Mouse (Mus musculus) layer of hippocampus, postnatal 14 days (tissue): ENCODE data around the gene Tbc1d17. TPM values are rescaled to one million over a fixed set of nuclear protein-coding genes. Genes with fewer than 3 reads are reported as not detected.

Experiments
- DNase-seq, 2 experiments: peaks; one replicate each; pipeline ENCODE4 v3.0.0; 2021 to 2022; ENCODE audit warnings: low spot score in 2 of 2, mixed read lengths in 1 of 2
- total RNA-seq, 2 experiments: library from RNA; stranded (reverse); gene quantifications; 2 replicates each; pipeline ENCODE4 v1.2.3; 2021

The Tbc1d17 gene
- total RNA-seq, 2 experiments from 2014 or later = 46.2 to 54.2 TPM

DNA sequence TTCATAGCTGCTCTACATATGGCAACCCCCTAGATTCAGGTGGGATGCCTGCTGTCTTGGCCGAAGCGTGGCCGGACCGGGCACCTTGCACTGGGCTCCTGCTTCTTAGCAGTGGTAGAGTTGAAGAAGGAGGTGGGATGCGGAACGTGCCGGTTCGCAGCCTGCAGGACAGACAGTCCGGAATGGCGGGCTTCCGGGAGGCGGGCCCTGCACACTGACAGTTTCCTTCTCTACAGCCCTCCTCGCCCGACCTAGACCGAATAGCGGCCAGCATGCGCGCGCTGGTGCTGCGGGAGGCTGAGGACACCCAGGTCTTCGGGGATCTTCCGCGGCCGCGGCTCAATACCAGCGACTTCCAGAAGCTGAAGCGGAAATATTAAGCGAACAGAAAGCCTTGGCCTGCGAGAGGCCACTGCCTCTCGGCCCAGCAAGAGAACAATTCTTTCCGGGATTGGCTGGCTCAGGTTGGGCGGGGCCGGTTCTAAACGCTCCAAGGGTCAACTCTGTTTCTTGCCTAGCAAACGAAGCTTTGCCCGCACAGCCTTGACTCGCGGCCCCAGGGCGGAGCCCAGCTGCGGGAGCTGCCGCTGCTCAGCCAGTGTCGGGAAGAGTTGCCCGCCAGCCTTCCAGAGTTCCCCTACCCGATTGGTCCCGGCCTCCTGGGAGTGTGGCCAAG is 5.6 kb upstream of the Tbc1d17 start:
- peak; percentile 76 to 78 for DNase-seq

DNA sequence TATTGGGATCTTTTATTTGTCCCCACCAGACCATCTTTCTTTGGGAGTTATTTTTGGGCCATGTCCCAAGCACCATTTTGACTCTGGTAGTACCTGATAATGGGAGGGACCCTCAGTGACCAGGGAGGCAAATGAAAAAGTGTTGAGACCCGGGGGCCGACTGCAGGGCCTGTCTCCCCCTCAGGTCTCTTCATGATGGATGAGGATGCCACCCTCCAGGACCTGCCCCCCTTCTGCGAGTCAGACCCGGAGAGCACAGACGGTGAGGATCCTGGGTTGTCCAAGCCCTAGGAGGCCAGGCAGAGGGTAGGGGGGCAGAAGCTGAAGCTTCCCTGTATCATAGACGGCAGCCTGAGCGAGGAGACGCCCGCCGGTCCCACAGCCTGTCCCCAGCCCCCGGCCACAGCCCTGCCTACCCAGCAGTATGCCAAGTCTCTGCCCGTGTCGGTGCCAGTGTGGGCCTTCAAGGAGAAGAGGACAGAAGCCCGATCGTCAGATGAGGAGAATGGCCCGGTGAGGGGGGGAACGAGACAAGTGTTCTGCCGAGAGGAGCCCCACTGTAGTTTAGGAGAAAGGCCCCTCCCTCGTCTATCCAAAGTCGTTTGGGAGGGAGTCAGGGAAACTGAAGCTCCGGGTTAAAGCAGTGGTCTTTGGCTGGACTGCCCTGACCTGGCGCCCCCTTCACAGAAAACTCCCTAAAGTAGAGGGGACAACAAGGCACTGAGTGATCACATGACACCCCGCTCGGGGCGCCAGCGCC is 4.9 kb upstream of the Tbc1d17 start:
- DNase-seq = no peak

DNA sequence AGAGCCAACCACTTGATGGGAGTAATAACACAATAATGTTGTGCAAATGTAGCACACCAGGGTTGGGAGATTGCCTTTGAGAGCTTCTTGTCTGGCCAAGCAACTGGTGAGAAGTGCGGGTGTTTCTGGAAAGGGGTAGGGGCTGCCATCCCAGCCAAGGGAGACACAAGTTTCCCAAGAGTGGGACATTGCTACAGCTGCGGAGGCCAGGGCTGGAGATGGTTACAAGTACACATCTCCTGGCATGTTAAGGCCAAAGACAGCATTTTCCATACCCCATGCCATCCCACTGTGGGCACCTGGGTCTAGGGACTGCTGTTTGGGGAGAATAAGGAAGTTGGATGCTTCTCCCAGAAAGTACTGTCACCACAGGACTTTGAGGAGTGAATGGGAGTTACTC is 4.2 kb upstream of the Tbc1d17 start:
- no peak for DNase-seq

DNA sequence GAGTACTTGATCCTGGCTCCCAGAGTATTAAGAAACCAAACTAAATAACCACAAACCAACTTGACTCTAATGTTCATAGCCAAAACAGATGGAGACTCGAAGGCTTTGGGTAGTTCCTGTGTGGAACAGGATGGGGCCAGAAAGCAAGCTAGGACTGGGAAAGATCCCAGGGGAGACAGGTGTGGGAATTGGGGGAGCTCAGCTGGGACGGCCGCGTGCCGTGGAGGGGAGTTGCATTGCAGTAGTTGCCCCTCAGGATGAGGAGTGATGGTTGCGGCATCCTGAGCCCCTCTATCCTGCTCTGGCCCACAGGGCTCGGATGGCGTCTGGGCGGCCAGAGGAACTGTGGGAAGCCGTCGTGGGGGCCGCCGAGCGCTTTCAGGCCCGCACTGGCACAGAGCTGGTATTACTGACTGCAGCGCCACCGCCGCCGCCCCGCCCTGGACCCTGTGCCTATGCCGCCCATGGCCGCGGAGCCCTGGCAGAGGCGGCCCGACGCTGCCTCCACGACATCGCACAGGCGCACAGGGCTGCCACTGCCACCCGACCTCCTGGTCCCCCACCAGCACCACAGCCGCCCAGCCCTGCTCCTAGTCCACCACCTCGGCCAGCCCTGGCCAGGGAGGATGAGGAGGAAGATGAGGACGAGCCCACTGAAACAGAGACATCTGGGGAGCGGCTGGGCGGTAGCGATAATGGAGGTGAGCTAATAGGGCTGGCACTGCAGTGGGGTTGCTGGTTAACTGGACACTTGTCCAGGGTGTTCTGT is 3.6 kb upstream of the Tbc1d17 start:
- DNase-seq = no peak

DNA sequence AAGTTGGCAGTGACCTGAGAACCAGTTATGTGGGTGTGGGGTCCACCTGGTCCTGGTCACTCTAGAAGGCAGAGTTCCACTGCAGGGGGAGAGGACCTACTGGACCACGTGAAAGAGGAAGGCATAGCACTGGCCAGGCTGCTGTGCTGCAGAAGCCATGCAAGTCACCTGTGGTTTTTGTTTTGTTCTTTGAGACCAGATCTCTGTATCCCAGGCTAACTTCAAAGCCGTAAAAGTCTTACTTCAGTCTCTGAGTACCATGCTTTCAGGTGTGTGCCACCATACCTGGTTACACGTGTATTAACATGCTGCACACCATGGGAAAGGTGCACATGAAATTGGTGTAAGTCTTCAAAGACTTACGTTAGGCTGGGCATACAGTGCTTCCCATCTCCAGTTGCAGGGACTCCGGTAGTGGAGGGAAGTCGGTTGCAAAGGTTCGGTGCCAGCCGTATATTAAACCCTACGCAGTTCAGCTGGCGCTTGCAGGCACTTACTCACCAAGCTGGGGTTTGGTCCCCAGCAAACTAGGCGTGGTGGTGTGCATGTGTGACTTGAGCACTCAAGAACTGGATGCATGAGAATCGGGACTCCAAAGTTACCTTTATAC is 2.9 kb upstream of the Tbc1d17 start:
- no peak for DNase-seq

DNA sequence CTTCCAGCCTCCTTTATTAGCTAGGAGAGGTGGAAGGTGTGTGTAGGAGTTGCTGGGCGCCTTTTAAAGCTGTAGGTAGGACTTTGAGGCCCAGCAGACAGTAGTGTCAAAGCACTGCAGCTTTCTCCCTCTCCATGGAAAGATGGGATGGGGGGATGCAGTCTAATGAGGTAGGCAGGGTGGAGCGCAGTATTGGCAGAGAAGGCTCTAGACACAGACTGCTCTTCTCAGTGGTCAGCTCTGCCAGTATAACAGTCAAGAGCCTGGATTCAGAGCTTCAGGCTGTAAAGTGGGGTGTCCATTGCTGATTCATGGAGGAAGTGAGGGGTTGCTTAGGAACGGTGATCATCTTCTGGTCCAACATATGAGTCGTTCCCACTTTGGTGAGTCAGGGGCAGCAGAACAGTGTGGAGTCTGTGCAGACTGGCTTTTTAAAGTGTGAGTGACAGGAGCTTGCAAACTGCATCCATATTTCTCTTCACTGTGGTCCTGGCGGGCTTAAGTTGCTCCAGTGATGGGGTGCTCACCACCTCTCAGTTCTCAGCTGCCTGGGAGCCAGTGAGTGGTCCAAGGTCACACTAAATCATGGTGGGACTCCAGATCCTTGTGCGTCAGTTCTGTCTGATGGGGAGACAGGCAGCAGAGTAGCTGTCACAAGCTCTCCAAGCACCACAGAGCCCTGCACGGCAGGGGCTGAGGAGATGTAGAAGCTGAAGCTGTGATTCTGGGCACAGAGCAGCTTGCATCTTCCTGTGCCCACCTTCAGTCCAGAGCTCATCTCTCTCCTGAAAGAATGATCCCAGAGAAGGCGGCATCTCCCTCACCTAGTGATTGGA is 2.1 kb upstream of the Tbc1d17 start:
- no peak for DNase-seq

DNA sequence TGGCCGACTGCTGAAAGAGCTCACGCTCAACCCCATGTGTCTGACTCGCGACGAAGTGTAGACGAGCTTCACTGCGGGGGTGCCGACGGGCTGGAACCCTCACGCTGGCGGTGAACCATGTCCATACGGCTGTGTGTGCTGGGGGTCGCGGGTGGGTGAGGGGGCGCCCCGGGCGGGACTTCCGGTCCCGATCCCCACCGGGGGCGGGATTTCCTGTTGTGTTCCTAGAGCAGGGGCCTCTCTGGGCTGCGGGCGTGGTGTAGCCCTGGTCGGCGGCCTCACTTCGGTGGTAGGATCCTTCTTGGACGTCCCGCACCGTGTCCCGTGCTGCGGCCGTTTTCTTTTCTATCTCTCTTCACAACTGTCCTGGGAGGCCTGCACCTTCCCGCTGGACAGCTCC is 1.3 kb upstream of the Tbc1d17 start:
- DNase-seq = peak; percentile 77 to 80

DNA sequence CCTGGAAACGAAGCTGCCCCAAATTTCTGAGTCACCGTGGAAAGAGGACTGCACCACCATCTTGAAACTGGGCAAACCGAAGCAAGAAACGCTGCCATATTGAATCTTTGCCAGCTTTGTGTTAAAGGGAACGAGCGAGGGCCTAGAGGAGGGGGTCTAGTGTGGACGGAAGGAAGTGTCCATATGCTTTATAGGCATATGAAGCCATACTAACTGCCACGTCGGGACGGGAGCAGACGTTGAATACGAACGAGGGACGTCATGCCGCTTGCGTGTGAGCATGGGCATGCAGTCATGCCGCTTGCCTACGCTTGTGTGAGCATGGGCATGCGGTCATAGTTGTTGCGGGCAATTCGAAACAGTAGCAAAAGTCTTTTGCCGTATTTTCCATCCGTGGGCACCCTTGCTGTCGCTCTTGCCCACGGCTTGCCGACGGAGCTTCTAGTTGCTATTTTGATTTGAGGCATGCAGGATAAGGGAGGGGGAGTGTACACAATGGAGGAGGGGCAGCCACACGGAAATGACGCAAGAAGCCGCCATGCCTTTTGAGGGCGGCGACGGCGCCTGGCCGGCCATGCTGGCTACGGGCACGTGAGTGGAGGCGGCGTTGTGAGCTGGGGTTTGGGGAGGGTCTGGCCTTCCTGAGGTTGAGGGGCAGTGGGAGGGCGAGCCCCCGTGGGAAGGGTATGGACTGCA is 685 bp upstream of the Tbc1d17 start:
- DNase-seq = peak; percentile 90 to 95

DNA sequence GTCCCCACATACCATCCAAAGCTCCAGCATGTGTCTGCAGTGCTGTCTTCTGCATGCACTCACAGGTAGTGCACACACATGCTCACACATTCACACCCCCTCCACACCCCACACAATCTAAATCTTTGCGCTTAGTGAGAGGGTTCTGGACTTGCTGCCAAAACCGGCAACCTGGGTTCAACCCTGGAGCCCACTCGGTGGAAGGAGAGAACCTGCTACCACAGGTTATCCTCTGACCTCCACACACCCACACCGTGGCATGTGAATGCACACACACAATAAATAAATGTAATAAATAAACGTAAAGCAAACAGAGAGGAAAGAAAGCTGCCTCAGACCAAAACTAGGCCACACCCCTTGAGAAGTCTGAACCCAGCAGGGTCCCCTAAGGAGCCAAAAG is 1.1 kb downstream of the Tbc1d17 start:
- DNase-seq = no peak

DNA sequence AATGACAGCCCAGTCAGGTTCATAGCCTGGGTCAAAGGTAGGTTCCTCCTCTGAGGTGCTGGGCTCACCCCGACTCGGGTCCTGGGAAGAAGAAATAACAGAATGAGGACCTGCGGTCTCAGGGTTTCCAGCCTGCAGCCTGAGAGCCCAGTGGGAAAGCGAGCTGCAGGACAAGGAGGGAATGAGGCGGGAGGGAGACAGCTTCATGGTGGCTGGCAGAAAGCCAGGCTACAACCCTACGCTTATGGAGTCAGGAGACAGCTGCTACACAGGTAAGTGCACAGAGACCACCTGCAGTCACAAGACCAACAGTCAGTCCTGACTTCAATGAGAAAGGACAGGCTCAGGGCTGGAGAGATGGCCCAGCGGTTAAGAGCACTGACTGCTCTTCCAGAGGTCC is 2.1 kb downstream of the Tbc1d17 start:
- no peak for DNase-seq

DNA sequence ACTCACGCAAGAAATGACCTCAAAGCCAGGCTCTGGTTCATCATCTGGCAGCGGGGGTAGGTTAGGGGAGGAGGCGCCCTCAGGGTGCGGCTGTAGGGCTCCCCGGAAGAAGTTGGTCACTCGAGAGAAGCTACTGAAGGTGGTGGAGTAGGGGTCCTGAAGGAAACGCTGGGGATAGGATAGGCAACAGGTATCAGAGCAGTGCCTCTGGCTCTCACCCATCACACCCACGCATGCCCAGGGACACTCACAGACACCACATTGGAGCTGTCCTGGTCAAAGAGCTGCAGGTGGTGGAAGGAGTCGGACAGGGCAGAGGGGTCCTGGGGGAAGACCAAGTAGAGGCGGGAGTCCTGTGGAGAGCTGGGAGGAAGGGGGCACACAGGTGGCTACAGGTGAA is 3.9 kb downstream of the Tbc1d17 start:
- no peak for DNase-seq

DNA sequence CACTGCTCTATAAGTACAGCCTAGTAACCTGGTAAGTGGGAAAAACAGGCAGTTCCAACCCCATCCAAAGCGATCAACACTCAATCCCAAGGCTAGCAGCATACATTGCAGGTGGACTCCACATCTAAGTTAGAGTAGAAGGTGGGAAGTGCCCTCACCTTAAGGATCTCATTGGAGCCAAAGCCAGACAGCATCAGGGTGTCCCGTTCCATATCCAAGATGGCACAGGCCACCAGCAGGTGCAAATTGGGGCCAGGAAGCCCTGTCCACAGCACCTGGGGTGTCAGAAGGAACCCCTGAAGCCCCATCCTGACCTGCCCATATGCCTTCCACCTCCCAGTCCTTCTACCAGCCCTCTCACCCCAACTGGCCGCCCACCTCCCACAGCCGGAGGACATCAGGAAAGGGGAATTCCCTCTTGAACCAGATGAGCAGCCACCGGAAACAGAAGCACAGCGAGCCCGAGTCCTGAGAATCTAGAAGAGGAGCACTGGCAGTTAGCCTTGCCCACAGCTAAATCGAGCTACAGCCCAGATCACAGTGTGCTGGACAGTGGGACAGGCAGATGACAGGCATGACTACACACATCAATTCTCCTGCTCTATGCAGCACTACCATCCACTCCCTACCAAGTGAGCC is 6.9 kb downstream of the Tbc1d17 start:
- no peak for DNase-seq

DNA sequence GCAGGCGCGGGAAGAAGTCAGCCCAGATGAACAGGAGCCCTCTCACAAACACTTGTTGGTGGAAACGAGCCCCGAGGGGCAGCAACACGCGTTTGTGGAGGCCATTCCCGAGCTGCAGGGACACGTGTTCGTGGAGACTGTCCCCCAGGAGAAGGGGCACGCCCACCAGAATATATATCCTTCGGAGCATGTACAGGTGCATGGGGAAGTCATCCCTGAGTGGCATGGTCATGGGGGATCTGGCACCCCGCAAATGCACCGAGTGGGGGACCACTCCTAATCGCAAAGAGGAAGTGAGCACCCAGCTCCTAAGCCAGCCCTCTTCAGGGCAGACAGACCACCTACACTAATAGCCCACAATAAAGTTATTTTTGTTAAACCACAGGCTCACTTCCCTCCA is 8.5 kb downstream of the Tbc1d17 start:
- no peak for DNase-seq

DNA sequence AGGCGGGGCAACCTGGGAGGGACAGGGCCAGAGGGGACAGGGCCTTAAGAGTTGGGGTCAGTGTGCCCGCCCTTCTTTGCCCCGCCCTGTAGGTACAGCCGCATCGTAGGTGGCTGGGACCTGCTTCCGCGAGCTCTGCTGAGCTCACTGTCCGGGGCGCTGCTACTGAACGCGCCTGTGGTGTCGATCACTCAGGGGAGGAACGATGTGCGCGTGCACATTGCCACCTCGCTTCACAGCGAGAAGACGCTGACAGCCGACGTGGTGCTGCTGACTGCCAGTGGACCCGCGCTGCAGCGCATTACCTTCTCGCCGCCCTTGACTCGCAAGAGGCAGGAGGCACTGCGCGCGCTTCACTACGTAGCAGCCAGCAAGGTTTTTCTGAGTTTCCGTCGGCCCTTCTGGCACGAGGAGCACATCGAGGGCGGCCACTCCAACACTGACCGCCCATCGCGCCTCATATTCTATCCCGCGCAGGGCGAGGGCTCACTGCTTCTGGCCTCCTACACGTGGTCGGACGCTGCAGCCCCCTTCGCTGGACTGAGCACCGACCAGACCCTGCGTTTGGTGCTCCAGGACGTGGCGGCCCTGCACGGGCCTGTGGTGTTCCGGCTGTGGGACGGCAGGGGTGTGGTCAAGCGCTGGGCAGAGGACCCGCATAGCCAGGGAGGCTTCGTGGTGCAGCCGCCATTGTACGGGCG is 9.2 kb downstream of the Tbc1d17 start:
- peak in 1 of 2 experiments; percentile 46 for DNase-seq

DNA sequence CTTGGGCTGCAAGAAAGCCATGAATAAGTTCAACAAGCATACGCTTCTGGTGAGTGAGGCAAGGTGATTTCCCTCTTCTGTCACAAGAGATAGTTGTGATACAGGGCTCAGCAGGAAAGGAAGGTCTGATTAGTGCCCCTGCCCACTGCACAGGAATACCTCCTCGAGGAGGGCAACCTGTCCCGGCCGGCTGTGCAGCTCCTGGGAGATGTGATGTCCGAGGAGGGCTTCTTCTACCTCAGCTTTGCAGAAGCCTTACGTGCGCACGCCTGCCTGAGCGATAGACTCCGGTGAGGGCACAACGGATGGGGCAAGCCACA is 9.7 kb downstream of the Tbc1d17 start:
- DNase-seq = no peak

DNA sequence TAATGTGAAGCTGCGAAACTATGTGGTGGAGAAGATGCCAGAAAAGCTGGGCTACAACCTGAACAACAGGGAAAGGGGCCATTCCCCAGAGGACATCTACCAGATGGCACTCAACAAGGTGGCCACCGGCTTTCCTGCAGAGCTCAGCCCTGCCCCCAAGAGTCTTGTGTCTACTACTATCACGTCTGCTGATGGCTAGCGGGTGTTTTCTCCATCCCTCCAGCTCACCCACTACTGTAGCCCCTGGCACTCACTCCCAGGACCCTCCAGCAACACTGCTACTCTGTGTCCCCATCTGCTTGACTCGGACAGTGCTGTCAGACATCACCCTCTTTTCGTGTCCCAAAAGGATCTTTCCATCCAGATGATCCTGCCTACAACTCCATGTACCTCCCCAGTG is 10.8 kb downstream of the Tbc1d17 start:
- no peak for DNase-seq

DNA sequence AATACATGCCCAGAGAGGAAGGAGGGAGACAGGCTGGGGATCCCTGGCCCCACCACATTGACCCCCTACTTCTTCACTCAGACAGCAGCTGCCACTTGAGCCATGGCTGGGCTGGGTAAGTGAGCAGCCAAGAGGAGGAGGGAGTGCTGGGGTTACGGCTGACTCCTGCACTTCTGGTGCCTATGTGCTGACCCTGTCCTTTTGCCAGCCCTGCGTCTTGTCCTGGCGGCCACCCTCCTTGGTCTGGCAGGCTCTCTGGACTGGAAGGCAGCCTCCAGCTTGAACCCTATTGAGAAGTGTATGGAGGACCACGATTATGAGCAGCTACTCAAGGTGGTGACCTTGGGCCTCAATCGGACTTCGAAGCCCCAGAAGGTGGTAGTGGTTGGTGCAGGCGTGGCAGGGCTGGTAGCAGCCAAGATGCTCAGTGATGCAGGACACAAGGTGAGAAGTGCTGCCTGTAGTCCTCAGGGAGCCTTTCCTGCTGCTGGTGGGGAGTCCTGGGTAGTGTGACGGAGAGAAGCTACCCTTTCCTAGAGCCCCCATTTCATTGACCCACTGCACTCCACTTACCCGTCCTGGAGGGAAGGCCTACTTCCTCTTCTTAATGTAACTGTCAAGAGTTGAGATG is 12.3 kb downstream of the Tbc1d17 start:
- no peak for DNase-seq

DNA sequence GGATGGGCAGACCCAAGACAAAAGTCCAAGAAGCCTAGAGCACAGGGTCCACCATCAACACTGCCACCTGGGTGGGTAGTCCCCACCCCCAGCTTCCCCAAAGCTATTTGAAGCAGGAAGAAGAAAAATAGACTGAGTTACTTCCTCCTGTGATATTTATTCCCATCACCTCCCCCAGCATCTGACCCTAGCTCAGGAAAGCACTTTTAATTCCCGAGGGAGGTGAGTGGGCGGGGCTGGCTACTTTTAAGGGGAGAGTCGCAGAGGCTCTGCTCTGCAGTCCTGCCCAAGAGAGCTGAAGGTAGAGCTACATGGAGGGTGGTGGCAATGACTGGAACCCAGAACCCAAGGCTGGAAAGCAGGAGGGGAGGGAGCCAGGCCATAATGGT is 12.9 kb downstream of the Tbc1d17 start:
- DNase-seq = no peak
